Mouse (Mus musculus) large intestine, adult 2 months (tissue): Measurements from ENCODE around the gene Rreb1. TPM values are rescaled to one million over a fixed set of nuclear protein-coding genes. Genes with fewer than 3 reads are reported as not detected.

Experiments used
- DNase-seq: peaks from one replicate; pipeline ENCODE4 v3.0.0-alpha.2; 2012; ENCODE audit warnings: low read depth, low spot score
- WGBS: fragments of 180-500 bp; shearing (Covaris S2); methylation state at CpG from one replicate; pipeline ENCODE4 v1.1.7; 2018; 5-methylcytosine and 5-hydroxymethylcytosine counted together
- polyA plus RNA-seq: library from polyadenylated mRNA; depleted of rRNA; stranded (reverse); fragments of >200 nt; gene quantifications from 2 replicates; pipeline ENCODE4 v1.2.3, GENCODE M21; 2012; rRNA removed

Gene Rreb1
- polyA plus RNA-seq, 1 experiment = 10.4 TPM

- WGBS = 82% methylated on average over 8 of the region's 8 CpGs
- no peak for DNase-seq
These were observed 211.5 kb downstream of the Rreb1 start for GRCm38 (mm10) chr13:37989701-37990100.

GRCm38 (mm10) chr13:37992638-37993371, 214.6 kb downstream of the Rreb1 start:
- 10% methylated on average over 10 of the region's 10 CpGs for WGBS
- DNase-seq = no peak

- no peak for DNase-seq
- under 1% methylated on average over 17 of the region's 17 CpGs for WGBS
These were observed 215.1 kb downstream of the Rreb1 start for GRCm38 (mm10) chr13:37993376-37993703.

- DNase-seq = peak; percentile 72
- WGBS = under 1% methylated on average over 89 of the region's 89 CpGs
These were observed 215.7 kb downstream of the Rreb1 start, which contains the start of gene Ssr1 for GRCm38 (mm10) chr13:37993704-37994404. Ssr1 (minus strand) TSS chr13:37994217.

- DNase-seq = no peak
- WGBS = 8% methylated on average over 7 of the region's 7 CpGs
These were observed 216.2 kb downstream of the Rreb1 start for GRCm38 (mm10) chr13:37994405-37994749.

- peak; percentile 25 for DNase-seq
- 53% methylated on average over 3 of the region's 3 CpGs for WGBS
These were observed 221.5 kb downstream of the Rreb1 start for GRCm38 (mm10) chr13:37999713-38000112.

Other genes with a start within 250 kb of the Rreb1 start
- gene Ssr1, start 215.8 kb downstream of the Rreb1 start, polyA plus RNA-seq = 11.2 TPM in 2 replicates